Mouse (Mus musculus): Measurements from ENCODE around the gene Rasl11b. TPM values are rescaled to one million over a fixed set of nuclear protein-coding genes. Genes with fewer than 3 reads are reported as not detected.
A peak's percentile ranks its signal among the peaks of the same experiment; 100 is the strongest.

Rasl11b gene
- polyA plus RNA-seq, 1 experiment: 114 TPM

DNA sequence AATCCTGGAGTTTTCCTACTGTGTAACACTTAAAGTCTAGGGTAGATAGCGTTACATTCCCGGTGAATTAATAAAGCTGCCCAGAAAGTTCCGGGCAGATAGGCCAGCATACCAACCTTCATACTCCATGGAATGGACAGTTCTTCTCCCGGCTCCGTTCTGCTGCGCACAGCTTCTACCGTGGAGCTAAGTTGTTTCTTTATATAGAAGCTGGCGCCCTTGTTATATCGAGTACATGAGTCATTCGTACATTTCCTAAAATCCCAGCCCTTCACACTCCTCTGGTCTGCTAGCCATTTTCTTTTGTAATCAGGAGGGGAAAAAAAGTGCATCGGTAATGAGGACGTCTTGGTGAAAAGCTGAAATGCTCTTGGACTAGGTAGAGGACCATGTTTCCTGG, 7.0 kb upstream of the Rasl11b start:
- DNase-seq (ENCODE audit: low spot score): no peak

DNA sequence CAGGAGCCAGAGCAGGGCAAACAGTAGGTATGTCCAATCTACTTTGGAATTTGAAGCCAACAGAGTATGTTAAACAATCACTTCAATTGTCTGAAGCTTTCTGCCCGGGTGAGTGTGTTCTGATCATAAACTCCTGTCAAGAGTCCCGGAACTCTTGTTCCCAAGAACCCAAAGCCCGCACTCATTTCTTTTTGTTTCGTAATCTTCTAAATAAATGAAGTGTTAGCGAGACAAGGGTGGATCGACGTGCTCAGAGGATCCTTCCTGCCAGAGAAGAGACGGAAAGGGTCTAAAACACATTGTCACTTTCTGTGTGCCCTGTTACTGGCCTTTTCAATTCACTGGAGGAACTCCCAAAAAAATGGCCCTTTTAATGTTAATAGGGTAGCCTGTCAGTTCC, 6.2 kb upstream of the Rasl11b start:
- DNase-seq (ENCODE audit: low spot score): no peak

DNA sequence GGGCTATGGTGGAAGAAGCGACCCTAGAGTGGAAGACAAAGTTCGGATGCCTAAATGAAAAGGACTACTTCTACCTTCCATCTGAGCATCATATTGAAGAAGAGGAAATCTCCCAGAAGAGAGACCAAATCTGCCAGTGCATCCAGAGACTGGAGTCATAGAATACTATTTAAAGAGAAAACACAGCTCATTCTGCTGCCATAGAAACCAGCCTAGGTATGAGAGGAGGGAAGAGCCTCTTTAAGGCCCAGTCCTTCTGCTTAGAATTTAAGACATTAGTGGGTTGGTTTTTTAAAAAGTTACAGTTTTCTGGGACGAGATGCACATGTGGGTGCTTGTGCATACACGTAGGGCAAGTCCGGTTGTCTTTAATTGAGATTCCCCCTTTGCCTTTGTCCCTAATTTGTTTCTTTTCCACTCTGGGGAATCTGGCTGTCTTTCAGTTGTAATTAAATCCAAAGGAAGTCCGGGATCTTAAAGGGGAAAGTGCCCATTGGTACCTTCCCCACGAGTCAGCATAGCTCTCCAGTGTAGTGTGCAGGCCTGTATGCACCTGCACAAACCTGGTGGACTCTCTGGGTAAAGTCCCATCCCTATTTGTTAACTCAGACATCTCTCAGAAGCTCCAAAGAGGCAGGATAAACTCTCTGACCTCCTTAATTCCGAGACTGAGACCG, 5.5 kb upstream of the Rasl11b start:
- no peak for DNase-seq (ENCODE audit: low spot score)

DNA sequence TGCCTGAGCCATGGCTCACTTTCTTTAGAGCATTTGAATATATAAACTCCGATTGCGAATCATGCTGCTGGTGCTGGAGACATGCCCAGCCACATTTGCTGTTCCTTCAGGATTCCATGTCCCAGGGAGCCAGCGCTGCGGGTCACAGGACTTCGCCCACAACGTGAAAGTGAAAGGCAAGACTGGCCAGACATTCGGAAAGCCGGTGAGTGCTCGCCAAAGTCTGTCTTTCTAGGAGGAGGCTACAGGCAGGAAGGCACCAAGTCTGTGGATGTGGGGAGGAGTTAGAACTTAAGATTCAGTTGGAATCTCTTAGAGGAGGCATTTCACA, 5.0 kb upstream of the Rasl11b start:
- DNase-seq (ENCODE audit: low spot score): no peak

- DNase-seq (ENCODE audit: low spot score): no peak
These were observed 4.2 kb upstream of the Rasl11b start for GRCm38 (mm10) chr5:74190911-74191310.

- no peak for DNase-seq (ENCODE audit: low spot score)
These were observed 2.1 kb upstream of the Rasl11b start for GRCm38 (mm10) chr5:74193008-74193407.

- no peak for DNase-seq (ENCODE audit: low spot score)
These were observed 1.5 kb upstream of the Rasl11b start for GRCm38 (mm10) chr5:74193626-74194025.

GRCm38 (mm10) chr5:74194027-74194840, 852 bp upstream of the Rasl11b start:
- peak; percentile 33 for DNase-seq (ENCODE audit: low spot score)

DNA sequence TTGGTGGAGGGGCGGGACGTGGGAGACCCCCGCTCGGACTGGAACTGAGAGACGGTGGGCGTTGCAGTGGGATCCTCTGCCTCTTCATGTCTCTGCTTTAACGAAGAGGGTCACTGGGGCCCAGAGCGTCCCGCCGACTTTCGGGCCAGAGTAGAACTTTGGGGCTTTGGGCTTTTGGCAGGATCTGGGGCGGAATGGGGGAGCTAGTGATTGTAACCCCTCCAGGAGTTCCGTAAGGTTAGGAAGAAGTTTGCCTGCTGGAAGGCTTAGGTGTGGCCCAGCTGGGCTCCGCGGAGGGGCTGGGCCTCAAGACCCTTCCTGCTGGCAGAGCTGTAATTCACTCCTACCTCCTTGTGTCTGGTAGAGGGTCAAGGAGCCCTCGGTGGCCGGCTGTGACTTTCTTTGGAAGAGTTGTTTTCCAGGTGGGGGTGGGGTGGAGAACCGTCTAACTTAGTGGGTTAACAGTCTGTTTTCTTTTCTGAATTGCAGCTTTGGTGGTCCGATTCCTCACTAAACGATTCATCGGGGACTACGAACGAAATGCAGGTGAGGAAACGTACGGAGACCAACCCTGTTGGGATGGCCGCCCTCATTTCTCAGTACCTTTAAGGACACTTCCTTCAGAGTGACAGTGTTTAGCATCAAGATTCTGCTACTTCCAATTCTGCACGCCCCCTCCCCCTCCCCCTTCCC, 674 bp downstream of the Rasl11b start:
- no peak for DNase-seq (ENCODE audit: low spot score)

GRCm38 (mm10) chr5:74196307-74196618, 1.2 kb downstream of the Rasl11b start:
- no peak for DNase-seq (ENCODE audit: low spot score)

DNA sequence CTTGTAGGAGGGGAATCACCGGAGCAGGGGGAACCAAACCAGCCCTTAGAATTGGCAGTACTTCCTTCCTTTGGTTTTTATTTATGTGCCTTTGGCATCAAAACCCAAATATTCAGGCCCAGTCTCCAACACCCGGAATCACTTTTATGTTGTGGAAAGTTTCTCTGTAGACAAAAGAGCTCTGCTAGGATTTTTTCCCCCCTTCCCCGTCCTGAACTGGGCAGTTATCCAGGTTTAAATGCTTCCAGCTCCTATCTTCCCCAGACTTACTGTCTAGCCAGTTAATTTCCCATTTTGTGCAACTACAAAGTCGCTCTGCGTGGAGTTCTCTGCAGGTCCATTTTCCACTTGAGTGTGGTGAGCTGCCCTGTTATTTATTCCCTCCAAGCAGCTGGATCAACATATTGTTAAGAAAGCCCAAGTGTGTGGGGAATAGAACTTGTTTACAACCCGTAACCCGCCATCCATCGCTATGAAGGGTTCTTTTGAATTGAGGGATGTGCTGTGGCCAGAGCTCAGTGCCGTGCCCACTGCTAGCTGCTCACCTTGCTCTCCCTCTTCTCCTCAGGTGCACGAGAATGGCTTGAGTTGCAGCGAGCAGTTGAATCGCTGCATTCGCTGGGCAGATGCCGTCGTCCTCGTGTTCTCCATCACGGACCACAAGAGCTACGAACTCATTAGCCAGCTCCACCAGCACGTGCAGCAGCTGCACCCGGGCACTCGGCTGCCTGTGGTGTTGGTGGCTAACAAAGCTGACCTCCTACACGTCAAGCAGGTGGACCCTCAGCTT, 2.6 kb downstream of the Rasl11b start:
- no peak for DNase-seq (ENCODE audit: low spot score)

DNA sequence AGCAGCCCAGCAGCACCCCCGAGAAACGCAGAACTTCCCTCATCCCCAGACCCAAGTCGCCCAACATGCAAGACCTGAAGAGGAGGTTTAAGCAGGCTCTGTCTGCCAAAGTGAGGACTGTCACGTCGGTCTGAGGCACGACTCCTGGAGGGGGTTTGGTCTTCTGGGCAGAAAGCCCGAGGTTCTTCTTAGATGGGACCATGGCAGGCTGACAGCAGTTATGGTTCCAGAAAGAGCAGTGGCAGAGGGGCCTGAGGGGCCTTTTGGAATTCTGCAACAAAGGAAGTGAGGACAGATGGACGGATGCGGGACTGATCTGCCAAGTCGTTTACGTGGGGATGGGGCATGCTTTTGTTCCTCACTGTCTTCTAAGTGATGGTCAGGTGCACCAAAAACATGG, 3.4 kb downstream of the Rasl11b start:
- DNase-seq (ENCODE audit: low spot score): no peak

DNA sequence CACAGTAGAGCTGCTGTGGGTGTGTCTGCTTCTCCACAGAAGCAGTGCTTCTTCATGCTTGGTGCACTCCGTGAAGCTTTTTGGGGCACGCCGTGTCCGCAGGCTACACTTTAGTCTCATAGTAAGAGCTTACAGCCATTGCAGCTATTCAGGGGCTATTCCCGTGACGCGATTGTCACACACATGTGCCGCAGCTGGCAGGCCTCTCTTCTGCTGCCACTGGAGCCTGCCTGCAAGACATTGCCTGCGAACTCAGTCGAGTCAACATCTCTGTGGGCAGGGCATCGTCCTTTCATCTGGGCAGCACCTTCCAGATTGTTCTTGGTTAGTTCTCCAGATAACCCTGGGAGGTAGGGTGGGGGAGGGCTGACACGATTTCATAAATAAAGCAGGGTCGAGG, 4.7 kb downstream of the Rasl11b start:
- DNase-seq (ENCODE audit: low spot score): no peak

GRCm38 (mm10) chr5:74200481-74200880, 5.4 kb downstream of the Rasl11b start:
- DNase-seq (ENCODE audit: low spot score): no peak

DNA sequence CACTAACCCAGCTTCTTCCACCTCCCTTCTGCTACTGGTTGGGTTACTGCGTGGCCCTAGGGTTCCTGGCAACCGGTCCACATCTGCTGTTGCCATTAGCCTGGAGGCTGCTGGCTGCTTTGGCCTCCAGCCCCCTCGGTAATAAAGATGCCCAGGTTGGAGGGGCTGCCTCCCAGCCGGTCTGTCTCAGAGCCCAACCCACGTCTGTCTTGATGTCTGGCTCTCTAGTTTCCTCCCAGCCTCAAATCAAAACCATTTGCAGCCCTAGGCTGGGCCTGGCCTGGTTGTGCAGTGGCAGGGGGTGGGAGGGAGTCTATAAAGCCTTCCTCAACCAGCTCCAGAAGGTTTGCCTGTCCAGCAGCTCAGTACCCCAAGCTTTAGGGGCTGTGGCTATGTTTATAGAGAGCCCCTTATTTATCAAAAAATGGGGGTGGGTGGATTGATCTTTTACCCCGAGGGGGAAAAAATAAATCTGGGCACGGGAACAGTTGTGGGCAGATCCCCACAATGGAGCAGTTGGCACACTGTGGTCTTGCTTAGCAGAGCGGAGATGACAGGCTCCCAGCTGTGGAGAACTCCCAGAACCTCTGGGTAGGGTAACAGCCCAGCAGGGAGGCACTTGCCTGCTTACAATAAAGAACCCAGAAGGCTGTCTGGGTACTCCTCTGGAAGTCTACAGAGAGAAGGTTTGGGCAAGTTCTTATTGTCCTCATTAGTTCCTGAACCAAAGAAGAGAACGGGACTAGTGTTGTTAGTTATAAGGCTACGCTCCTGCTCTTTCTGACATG, 6.7 kb downstream of the Rasl11b start:
- no peak for DNase-seq (ENCODE audit: low spot score)

DNA sequence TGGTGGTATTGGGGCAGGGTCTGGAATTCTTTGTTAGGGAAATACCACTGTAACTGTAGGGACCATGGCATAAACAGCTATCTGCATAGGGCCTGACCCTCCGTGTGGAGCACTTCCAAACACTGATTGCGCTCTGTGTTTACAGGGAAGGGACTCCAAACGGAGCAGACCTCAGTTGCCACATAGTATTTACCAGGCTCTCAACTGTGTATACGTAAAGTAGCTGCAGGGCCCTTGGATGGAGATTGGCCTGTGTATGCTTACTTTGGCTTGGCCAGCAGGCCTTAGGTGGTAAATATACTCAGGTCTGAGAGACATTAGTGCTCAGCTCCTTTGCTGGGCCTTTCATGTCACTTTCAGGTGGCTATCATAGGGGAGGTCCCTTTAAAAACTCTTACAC, 7.4 kb downstream of the Rasl11b start:
- DNase-seq (ENCODE audit: low spot score): no peak

DNA sequence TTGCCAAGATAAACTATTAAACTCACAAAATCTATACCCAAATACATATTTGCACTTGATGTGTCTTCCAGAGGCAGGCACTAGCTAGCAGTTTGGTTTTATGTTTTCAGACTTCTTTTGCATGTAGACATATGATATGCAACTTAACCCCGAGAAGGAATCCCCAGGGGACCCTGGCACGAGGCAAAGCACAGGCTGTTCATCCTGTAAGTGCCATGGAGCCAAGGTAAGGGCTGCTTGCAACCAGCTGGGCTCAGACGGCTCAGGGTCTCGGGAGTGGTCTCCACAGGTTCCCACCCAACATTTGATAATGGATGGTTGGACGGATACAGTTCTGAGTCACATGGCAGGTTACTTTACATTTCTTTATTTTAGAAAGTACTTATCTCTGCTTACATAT, 9.4 kb downstream of the Rasl11b start:
- no peak for DNase-seq (ENCODE audit: low spot score)

DNA sequence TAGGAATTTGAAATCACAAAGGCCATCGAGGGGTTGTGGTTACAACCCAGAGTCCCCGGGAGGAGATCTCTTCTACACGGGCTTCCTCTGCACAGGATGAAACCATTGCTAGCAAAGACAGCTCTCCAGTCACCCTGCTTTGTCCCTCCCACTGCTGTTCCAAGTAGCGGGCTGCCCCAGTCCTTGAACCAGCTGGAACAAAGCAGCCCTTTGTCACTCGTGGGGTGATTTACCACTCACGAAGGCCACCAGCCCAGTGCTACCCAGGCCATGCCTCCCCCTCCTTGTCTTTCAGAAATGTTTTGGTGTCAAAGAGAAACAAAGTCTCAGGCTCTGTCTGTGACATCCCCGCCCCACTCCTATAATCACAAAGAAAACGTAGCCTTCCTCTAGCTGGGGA, 10.4 kb downstream of the Rasl11b start:
- DNase-seq (ENCODE audit: low spot score): no peak

DNA sequence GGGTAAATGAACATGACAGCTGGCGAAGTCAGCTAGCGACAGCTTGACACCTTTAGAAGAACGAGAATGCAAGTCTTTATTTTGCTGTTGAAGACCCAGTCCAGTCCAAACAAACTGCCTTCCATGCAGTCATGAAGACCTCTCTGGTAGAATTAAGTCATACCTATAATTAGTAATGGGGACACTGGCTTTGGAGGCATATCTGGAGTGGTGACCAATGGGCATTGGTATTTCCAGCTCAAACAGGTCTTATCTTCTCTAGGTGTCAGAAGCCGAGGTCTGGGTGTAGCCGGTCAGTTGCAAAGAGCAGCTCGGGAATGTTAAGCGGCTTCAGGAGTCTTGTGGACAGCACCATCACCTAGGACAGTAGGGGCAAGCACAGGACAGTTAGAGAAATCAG, 11.0 kb downstream of the Rasl11b start:
- DNase-seq (ENCODE audit: low spot score): no peak

GRCm38 (mm10) chr5:74206649-74207048, 11.6 kb downstream of the Rasl11b start:
- no peak for DNase-seq (ENCODE audit: low spot score)

DNA sequence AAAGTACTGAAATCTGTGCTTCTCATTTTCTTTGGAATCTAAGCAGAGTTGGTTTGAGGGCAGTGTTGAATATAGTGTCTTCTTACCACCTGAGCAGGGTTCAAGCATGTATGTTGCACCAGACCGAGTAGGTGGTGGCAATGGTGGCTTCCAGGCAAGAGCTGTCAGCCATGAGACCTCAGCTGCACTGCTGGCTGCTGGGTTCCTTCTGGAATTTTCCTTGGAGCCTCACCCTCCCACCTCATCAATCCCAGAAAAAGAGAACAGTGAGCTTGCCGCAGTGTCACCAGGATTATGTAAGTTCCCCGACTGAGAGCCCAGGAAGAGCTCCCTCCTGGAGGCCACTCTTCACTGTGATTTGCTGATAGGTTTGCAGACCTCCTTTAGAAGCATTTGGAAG, 12.1 kb downstream of the Rasl11b start:
- no peak for DNase-seq (ENCODE audit: low spot score)

- DNase-seq (ENCODE audit: low spot score): no peak
These were observed 13.4 kb downstream of the Rasl11b start for GRCm38 (mm10) chr5:74208438-74208837.
